Mouse (Mus musculus) stomach, embryonic 14.5 days (tissue): ENCODE measurements around the gene Alox12. TPM values are rescaled to one million over a fixed set of nuclear protein-coding genes. Genes with fewer than 3 reads are reported as not detected.
A peak's percentile ranks its signal among the peaks of the same experiment; 100 is the strongest.

ENCODE experiments used
- ATAC-seq: fragments of 200-750 bp; cut with Nextera tagmentation; 2 replicates; pipeline ENCODE4 v1.8.0; 2017; ENCODE audit warnings: low read depth, moderate TSS enrichment; ENCODE audit not compliant: insufficient number of reproducible peaks, insufficient read depth, low FRiP score
- H3K27ac ChIP-seq: fragments of 300-500 bp; sonication (generic); 2 replicates; pipeline ENCODE4 v1.5.1; 2014; ENCODE audit warnings: mild to moderate bottlenecking, low read length, moderate library complexity, mixed read lengths
- H3K27me3 ChIP-seq: fragments of 300-500 bp; sonication (generic); 2 replicates; pipeline ENCODE4 v1.6.1; 2014; ENCODE audit warnings: low read length, control low read depth, mixed read lengths; ENCODE audit not compliant: control insufficient read depth, insufficient read depth
- H3K36me3 ChIP-seq: fragments of 300-500 bp; sonication (generic); 2 replicates; pipeline ENCODE4 v1.6.1; 2014; ENCODE audit warnings: mild to moderate bottlenecking, control low read depth, low read length, moderate library complexity, mixed read lengths; ENCODE audit not compliant: control insufficient read depth, insufficient read depth
- H3K4me1 ChIP-seq: fragments of 300-500 bp; sonication (generic); 2 replicates; pipeline ENCODE4 v1.6.1; 2014; ENCODE audit warnings: low read length, control low read depth, mixed read lengths; ENCODE audit not compliant: control insufficient read depth, insufficient read depth
- H3K4me2 ChIP-seq: fragments of 300-500 bp; sonication (generic); replicated peaks from 2 replicates; pipeline ENCODE4 v1.6.1; 2014; ENCODE audit warnings: low read depth, low read length, control low read depth
- H3K4me3 ChIP-seq: fragments of 300-500 bp; sonication (generic); 2 replicates; pipeline ENCODE4 v1.5.1; 2014; ENCODE audit warnings: low read depth, low read length, control low read depth
- H3K9ac ChIP-seq: fragments of 300-500 bp; sonication (generic); replicated peaks from 2 replicates; pipeline ENCODE4 v1.6.1; 2014; ENCODE audit warnings: low read depth, mild to moderate bottlenecking, control low read depth, low read length, moderate library complexity, mixed read lengths
- H3K9me3 ChIP-seq: fragments of 300-500 bp; sonication (generic); 2 replicates; pipeline ENCODE4 v1.6.1; 2016; ENCODE audit warnings: low read depth, low read length, control low read depth; ENCODE audit not compliant: control insufficient read depth
- WGBS: fragments of 180-500 bp; shearing (Covaris S2); extraction: QIAGEN DNeasy Blood & Tissue Kit; methylation state at CpG from one replicate; pipeline ENCODE4 v1.1.7; 2014; 5-methylcytosine and 5-hydroxymethylcytosine counted together
- polyA plus RNA-seq: library from polyadenylated mRNA; unstranded; fragments of >200 nt; fragmentation: Nextera tagmentation; extraction: Ambion mirVana; gene quantifications from 2 replicates; pipeline ENCODE4 v1.2.1, GENCODE M21; 2014

The Alox12 gene
- polyA plus RNA-seq, 1 experiment from 2014 or later = 13.0 TPM

GRCm38 (mm10) chr11:70259035-70259434 is 3.9 kb upstream of the Alox12 start:
- no peak overlapping the region for H3K9ac ChIP-seq
- WGBS = 87% methylated on average over 4 of the region's 4 CpGs
- no peak overlapping the region for H3K4me3 ChIP-seq
- no peak overlapping the region for H3K4me2 ChIP-seq
- H3K27ac ChIP-seq = no peak overlapping the region
- ATAC-seq = no peak
- H3K27me3 ChIP-seq = 0 out of 2 replicates have a peak, but pooled peaks cover 3% of the 10 kb centered on the region
- no peaks in the 10 kb centered on the region for H3K9me3 ChIP-seq
- 0 out of 2 replicates have a peak, but pooled peaks cover 4% of the 10 kb centered on the region for H3K4me1 ChIP-seq
- H3K36me3 ChIP-seq = no peaks in the 10 kb centered on the region

- Histone ChIP-seq H3K36me3 (no peaks in the 10 kb centered on the region), H3K4me2 (peak overlapping the region; percentile 45), H3K27me3 (0 out of 2 replicates have a peak, but pooled peaks cover 7% of the 10 kb centered on the region), H3K27ac (no peak overlapping the region), H3K9me3 (no peaks in the 10 kb centered on the region), H3K4me1 (0 out of 2 replicates have a peak, but pooled peaks cover 4% of the 10 kb centered on the region), H3K4me3 (peak overlapping the region; percentile 27), H3K9ac (no peak overlapping the region)
- no peak for ATAC-seq
- WGBS = 6% methylated on average over 18 of the region's 18 CpGs
These were observed 816 bp downstream of the Alox12 start for GRCm38 (mm10) chr11:70254337-70254736.

GRCm38 (mm10) chr11:70251853-70252252 is 3.3 kb downstream of the Alox12 start:
- Histone ChIP-seq H3K4me3 (no peak overlapping the region), H3K9ac (no peak overlapping the region), H3K4me1 (0 out of 2 replicates have a peak, but pooled peaks cover 4% of the 10 kb centered on the region), H3K27ac (no peak overlapping the region), H3K9me3 (no peaks in the 10 kb centered on the region), H3K4me2 (no peak overlapping the region), H3K36me3 (no peaks in the 10 kb centered on the region), H3K27me3 (0 out of 2 replicates have a peak, but pooled peaks cover 7% of the 10 kb centered on the region)
- no peak for ATAC-seq
- WGBS = 77% methylated on average over 8 of the region's 8 CpGs

GRCm38 (mm10) chr11:70250150-70250549 is 5.0 kb downstream of the Alox12 start:
- Histone ChIP-seq H3K4me1 (0 out of 2 replicates have a peak, but pooled peaks cover 4% of the 10 kb centered on the region), H3K4me2 (no peak overlapping the region), H3K27me3 (0 out of 2 replicates have a peak, but pooled peaks cover 7% of the 10 kb centered on the region), H3K36me3 (no peaks in the 10 kb centered on the region), H3K9me3 (no peaks in the 10 kb centered on the region), H3K9ac (no peak overlapping the region), H3K27ac (no peak overlapping the region), H3K4me3 (no peak overlapping the region)
- no peak for ATAC-seq
- WGBS = 72% methylated on average over 11 of the region's 11 CpGs

GRCm38 (mm10) chr11:70247136-70247845 is 7.9 kb downstream of the Alox12 start:
- Histone ChIP-seq H3K27ac (no peak overlapping the region), H3K9ac (no peak overlapping the region), H3K9me3 (no peaks in the 10 kb centered on the region), H3K4me1 (no peaks in the 10 kb centered on the region), H3K4me3 (no peak overlapping the region), H3K36me3 (no peaks in the 10 kb centered on the region), H3K4me2 (no peak overlapping the region), H3K27me3 (no peaks in the 10 kb centered on the region)
- ATAC-seq = no peak
- 52% methylated on average over 9 of the region's 9 CpGs for WGBS

GRCm38 (mm10) chr11:70242591-70242990 is 12.6 kb downstream of the Alox12 start:
- no peak overlapping the region for H3K4me2 ChIP-seq
- H3K27me3 ChIP-seq = no peaks in the 10 kb centered on the region
- no peak overlapping the region for H3K4me3 ChIP-seq
- 71% methylated on average over 11 of the region's 11 CpGs for WGBS
- no peak overlapping the region for H3K27ac ChIP-seq
- no peaks in the 10 kb centered on the region for H3K36me3 ChIP-seq
- no peak overlapping the region for H3K9ac ChIP-seq
- H3K4me1 ChIP-seq = peaks cover 12% of the 10 kb centered on the region
- ATAC-seq = no peak
- no peaks in the 10 kb centered on the region for H3K9me3 ChIP-seq

- H3K9me3 ChIP-seq = no peaks in the 10 kb centered on the region
- peak within 1 kb of the TSS; percentile 64 for H3K4me3 ChIP-seq
- H3K27ac ChIP-seq = peak within 1 kb of the TSS; percentile 34
- WGBS = under 1% methylated on average over 29 of the region's 35 CpGs
- peak within 1 kb of the TSS; percentile 58 for H3K9ac ChIP-seq
- H3K4me2 ChIP-seq = peak within 1 kb of the TSS; percentile 96
- H3K4me1 ChIP-seq = peaks cover 18% of the 10 kb centered on the region
- H3K36me3 ChIP-seq = peaks cover 6% of the 10 kb centered on the region
- ATAC-seq = 0 out of 2 replicates have a peak, but pooled peaks have one; percentile 29
- no peaks in the 10 kb centered on the region for H3K27me3 ChIP-seq
These were observed 15.4 kb downstream of the Alox12 start, which contains the start of the genes Gm21988 and Rnasek for GRCm38 (mm10) chr11:70239541-70240279. Gene Gm21988 (minus strand): TSS chr11:70239830. Gene Rnasek (minus strand): TSS chr11:70239842.

GRCm38 (mm10) chr11:70238591-70239440 is 16.3 kb downstream of the Alox12 start:
- H3K27me3 ChIP-seq = no peaks in the 10 kb centered on the region
- peaks cover 22% of the 10 kb centered on the region for H3K4me1 ChIP-seq
- WGBS = 12% methylated on average over 23 of the region's 23 CpGs
- peak overlapping the region; percentile 96 for H3K4me2 ChIP-seq
- H3K27ac ChIP-seq = peak overlapping the region; percentile 94
- H3K9ac ChIP-seq = peak overlapping the region; percentile 89
- H3K4me3 ChIP-seq = peak overlapping the region; percentile 64
- no peaks in the 10 kb centered on the region for H3K9me3 ChIP-seq
- ATAC-seq = no peak
- H3K36me3 ChIP-seq = peaks cover 6% of the 10 kb centered on the region
